Mouse (Mus musculus): ENCODE data around the gene Tspear.
"Not testable (repeated sequence)": the region's sequence is repeated elsewhere in the genome, so short reads cannot be mapped to it uniquely, and the experiment has no call there.

Gene Tspear

GRCm38 (mm10) chr10:77787876-77788275 lies 101.5 kb downstream of the Tspear start, which contains the start of gene Gm7137:
Gm7137 (minus strand) TSS chr10:77788200.
- DNase-seq (ENCODE audit: low spot score in 2 of 2) = peak in 1 of 2 experiments; percentile 21

GRCm38 (mm10) chr10:77788621-77789020 lies 102.3 kb downstream of the Tspear start:
- DNase-seq (ENCODE audit: low spot score in 2 of 2) = no peak

- no peak for DNase-seq (ENCODE audit: low spot score in 2 of 2)
Measured at GRCm38 (mm10) chr10:77794976-77795375, 108.6 kb downstream of the Tspear start, which contains the start of gene Gm9639. Gm9639 (minus strand) TSS chr10:77795076.

- no peak for DNase-seq (ENCODE audit: low spot score in 2 of 2)
Measured at GRCm38 (mm10) chr10:77797677-77798076, 111.3 kb downstream of the Tspear start.

- DNase-seq (ENCODE audit: low spot score in 2 of 2) = not testable (repeated sequence)
Measured at GRCm38 (mm10) chr10:77798164-77798920, 112.0 kb downstream of the Tspear start.

GRCm38 (mm10) chr10:77798921-77799508 lies 112.6 kb downstream of the Tspear start, which contains the start of gene Gm19668:
Gm19668 (minus strand) TSS chr10:77799133.
- DNase-seq (ENCODE audit: low spot score in 2 of 2) = no peak

- no peak for DNase-seq (ENCODE audit: low spot score in 2 of 2)
Measured at GRCm38 (mm10) chr10:77804095-77804494, 117.7 kb downstream of the Tspear start.

- DNase-seq (ENCODE audit: low spot score in 2 of 2) = no peak
Measured at GRCm38 (mm10) chr10:77811743-77812142, 125.4 kb downstream of the Tspear start, which contains the start of gene Gm9507. Gm9507 (minus strand) TSS chr10:77811843.

- DNase-seq (ENCODE audit: low spot score in 2 of 2) = no peak
Measured at GRCm38 (mm10) chr10:77814382-77814781, 128.0 kb downstream of the Tspear start, which contains the start of gene Gm2696. Gm2696 (plus strand) TSS chr10:77814682.

GRCm38 (mm10) chr10:77815514-77815913 lies 129.1 kb downstream of the Tspear start:
- DNase-seq (ENCODE audit: low spot score in 2 of 2) = no peak

- no peak for DNase-seq (ENCODE audit: low spot score in 2 of 2)
Measured at GRCm38 (mm10) chr10:77818523-77818922, 132.2 kb downstream of the Tspear start.

- no peak for DNase-seq (ENCODE audit: low spot score in 2 of 2)
Measured at GRCm38 (mm10) chr10:77819203-77819602, 132.8 kb downstream of the Tspear start.

GRCm38 (mm10) chr10:77826951-77827350 lies 140.6 kb downstream of the Tspear start, which contains the start of gene Krtap10-4:
Krtap10-4 (minus strand) TSS chr10:77827095.
- no peak for DNase-seq (ENCODE audit: low spot score in 2 of 2)

GRCm38 (mm10) chr10:77835647-77836046 lies 149.3 kb downstream of the Tspear start, which contains the start of gene Krtap10-10:
Krtap10-10 (plus strand) TSS chr10:77835947.
- DNase-seq (ENCODE audit: low spot score in 2 of 2) = peak; percentile 15 to 31

- no peak for DNase-seq (ENCODE audit: low spot score in 2 of 2)
Measured at GRCm38 (mm10) chr10:77839006-77839405, 152.6 kb downstream of the Tspear start.

GRCm38 (mm10) chr10:77846503-77846902 lies 160.1 kb downstream of the Tspear start, which contains the start of gene Gm36176:
Gm36176 (plus strand) TSS chr10:77846803.
- no peak for DNase-seq (ENCODE audit: low spot score in 2 of 2)

- DNase-seq (ENCODE audit: low spot score in 2 of 2) = no peak
Measured at GRCm38 (mm10) chr10:77846961-77847360, 160.6 kb downstream of the Tspear start.

GRCm38 (mm10) chr10:77847538-77847937 lies 161.2 kb downstream of the Tspear start:
- no peak for DNase-seq (ENCODE audit: low spot score in 2 of 2)

- no peak for DNase-seq (ENCODE audit: low spot score in 2 of 2)
Measured at GRCm38 (mm10) chr10:77852559-77852958, 166.2 kb downstream of the Tspear start, which contains the start of gene Gm10318. Gm10318 (plus strand) TSS chr10:77852859.

GRCm38 (mm10) chr10:77861675-77862074 lies 175.3 kb downstream of the Tspear start, which contains the start of gene Gm3285:
Gm3285 (plus strand) TSS chr10:77861975.
- DNase-seq (ENCODE audit: low spot score in 2 of 2) = no peak

- DNase-seq (ENCODE audit: low spot score in 2 of 2) = no peak
Measured at GRCm38 (mm10) chr10:77864067-77864761, 177.8 kb downstream of the Tspear start.

- no peak for DNase-seq (ENCODE audit: low spot score in 2 of 2)
Measured at GRCm38 (mm10) chr10:77864762-77865143, 178.4 kb downstream of the Tspear start.
